Comparison of ENCODE assay signal across 18 mouse cellular contexts in genomic region chr12:110575926-110576325, GRCm38 (mm10).
"Had no signal": no experiment of that assay in that cellular context is flagged by ENCODE, and none has a peak within 500 bp of the region (broad histone marks: within the 10 kb centered on the region; RNA-seq: fewer than 3 reads in every experiment).

No protein-coding gene starts in this region.

- H3K4me2 ChIP-seq: lung, embryonic 14.5 days; neural tube, embryonic 13.5 days; neural tube, embryonic 15.5 days had no signal

- H3K9me3 ChIP-seq: midbrain, embryonic 10.5 days; neural tube, embryonic 13.5 days; neural tube, embryonic 15.5 days had no signal

- H3K4me1 ChIP-seq: midbrain, embryonic 10.5 days; neural tube, embryonic 13.5 days; neural tube, embryonic 15.5 days had no signal

- DNase-seq: lung, adult 18-20 months; lung, embryonic 14.5 days; lung, postnatal 10 days; lung, postnatal 4 days; midbrain, embryonic 14.5 days; retina, postnatal 1 day; right cerebral cortex, adult 18-20 months; right cerebral cortex, postnatal 25 days; right cerebral cortex, postnatal 4 days; spleen, adult 18-20 months; thymus, adult 18-20 months; thymus, postnatal 14 days; thymus, postnatal 36 days had no signal

- H3K4me3 ChIP-seq: midbrain, embryonic 10.5 days; myocyte; neural tube, embryonic 13.5 days; neural tube, embryonic 15.5 days had no signal

- ATAC-seq: midbrain, embryonic 16.5 days had no signal

- H3K9ac ChIP-seq: lung, embryonic 14.5 days; neural tube, embryonic 13.5 days; neural tube, embryonic 15.5 days had no signal

- H3K27ac ChIP-seq: midbrain, embryonic 10.5 days; neural tube, embryonic 13.5 days; neural tube, embryonic 15.5 days had no signal

- H3K27me3 ChIP-seq: neural tube, embryonic 13.5 days; neural tube, embryonic 15.5 days had no signal
